Mouse (Mus musculus) midbrain, embryonic 16.5 days (tissue): ENCODE measurements around the gene Myo1b. TPM values are rescaled to one million over a fixed set of nuclear protein-coding genes. Genes with fewer than 3 reads are reported as not detected.

Source experiments
- ATAC-seq: fragments of 200-750 bp; cut with Nextera tagmentation; 2 replicates; pipeline ENCODE4 v1.8.0; 2017; ENCODE audit warnings: moderate TSS enrichment
- H3K27ac ChIP-seq: fragments of 300-500 bp; sonication (generic); 2 replicates; pipeline ENCODE4 v1.5.1; 2014; ENCODE audit warnings: mild to moderate bottlenecking, low read length, mixed read lengths
- H3K27me3 ChIP-seq: fragments of 300-500 bp; sonication (generic); 2 replicates; pipeline ENCODE4 v1.6.1; 2014; ENCODE audit warnings: low read depth, low read length, mixed read lengths; ENCODE audit not compliant: control insufficient read depth, insufficient read depth
- H3K36me3 ChIP-seq: fragments of 300-500 bp; sonication (generic); 2 replicates; pipeline ENCODE4 v1.6.1; 2014; ENCODE audit warnings: mild to moderate bottlenecking, low read length, moderate library complexity, mixed read lengths; ENCODE audit not compliant: control insufficient read depth, insufficient read depth
- H3K4me1 ChIP-seq: fragments of 300-500 bp; sonication (generic); 2 replicates; pipeline ENCODE4 v1.6.1; 2014; ENCODE audit warnings: mild to moderate bottlenecking, low read length, mixed read lengths; ENCODE audit not compliant: control insufficient read depth, insufficient read depth
- H3K4me2 ChIP-seq: fragments of 300-500 bp; sonication (generic); 2 replicates; pipeline ENCODE4 v1.6.1; 2014; ENCODE audit warnings: mild to moderate bottlenecking, low read length, mixed read lengths
- H3K4me3 ChIP-seq: fragments of 300-500 bp; sonication (generic); 2 replicates; pipeline ENCODE4 v1.5.1; 2014; ENCODE audit warnings: low read depth, mild to moderate bottlenecking, low read length, moderate library complexity, mixed read lengths
- H3K9ac ChIP-seq: fragments of 300-500 bp; sonication (generic); 2 replicates; pipeline ENCODE4 v1.6.1; 2014; ENCODE audit warnings: low read depth, low read length, mixed read lengths
- H3K9me3 ChIP-seq: fragments of 300-500 bp; sonication (generic); replicated peaks from 2 replicates; pipeline ENCODE4 v1.6.1; 2014; ENCODE audit warnings: mild to moderate bottlenecking, low read length, mixed read lengths; ENCODE audit not compliant: control insufficient read depth, poor library complexity, severe bottlenecking
- WGBS: fragments of 180-500 bp; shearing (Covaris S2); extraction: QIAGEN DNeasy Blood & Tissue Kit; methylation state at CpG from one replicate; pipeline ENCODE4 v1.1.7; 2014; 5-methylcytosine and 5-hydroxymethylcytosine counted together
- polyA plus RNA-seq: library from polyadenylated mRNA; unstranded; fragments of >200 nt; fragmentation: Nextera tagmentation; extraction: Ambion mirVana; gene quantifications from 2 replicates; pipeline ENCODE4 v1.2.1, GENCODE M21; 2015

Gene Myo1b
- polyA plus RNA-seq, 1 experiment from 2014 or later: 57.6 TPM

DNA sequence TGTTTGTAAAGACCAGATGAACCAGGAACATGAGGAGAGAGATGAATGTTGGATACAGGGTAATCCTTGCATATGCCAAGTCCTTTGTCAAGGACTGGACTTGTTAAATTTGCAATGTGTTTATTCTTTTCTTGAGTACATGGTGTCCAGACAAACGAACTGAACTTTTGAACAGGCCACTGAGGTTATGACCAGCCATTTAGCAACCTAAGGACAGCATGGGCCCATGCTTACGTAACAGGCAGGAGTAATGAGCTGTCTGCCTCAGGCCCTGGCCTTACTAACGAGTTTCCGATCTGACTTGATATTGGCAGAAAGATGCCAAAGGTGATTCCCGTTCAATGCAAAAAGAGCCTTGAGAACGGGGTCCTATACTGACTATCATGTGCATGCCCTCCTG is 156.2 kb downstream of the Myo1b start:
- 81% methylated on average over 6 of the region's 6 CpGs for WGBS
- Histone ChIP-seq H3K9ac (no peak overlapping the region), H3K4me3 (no peak overlapping the region), H3K4me2 (no peak overlapping the region), H3K27ac (no peak overlapping the region), H3K9me3 (no peaks in the 10 kb centered on the region), H3K36me3 (peaks cover 13% of the 10 kb centered on the region), H3K4me1 (no peaks in the 10 kb centered on the region), H3K27me3 (no peaks in the 10 kb centered on the region)
- no peak for ATAC-seq

DNA sequence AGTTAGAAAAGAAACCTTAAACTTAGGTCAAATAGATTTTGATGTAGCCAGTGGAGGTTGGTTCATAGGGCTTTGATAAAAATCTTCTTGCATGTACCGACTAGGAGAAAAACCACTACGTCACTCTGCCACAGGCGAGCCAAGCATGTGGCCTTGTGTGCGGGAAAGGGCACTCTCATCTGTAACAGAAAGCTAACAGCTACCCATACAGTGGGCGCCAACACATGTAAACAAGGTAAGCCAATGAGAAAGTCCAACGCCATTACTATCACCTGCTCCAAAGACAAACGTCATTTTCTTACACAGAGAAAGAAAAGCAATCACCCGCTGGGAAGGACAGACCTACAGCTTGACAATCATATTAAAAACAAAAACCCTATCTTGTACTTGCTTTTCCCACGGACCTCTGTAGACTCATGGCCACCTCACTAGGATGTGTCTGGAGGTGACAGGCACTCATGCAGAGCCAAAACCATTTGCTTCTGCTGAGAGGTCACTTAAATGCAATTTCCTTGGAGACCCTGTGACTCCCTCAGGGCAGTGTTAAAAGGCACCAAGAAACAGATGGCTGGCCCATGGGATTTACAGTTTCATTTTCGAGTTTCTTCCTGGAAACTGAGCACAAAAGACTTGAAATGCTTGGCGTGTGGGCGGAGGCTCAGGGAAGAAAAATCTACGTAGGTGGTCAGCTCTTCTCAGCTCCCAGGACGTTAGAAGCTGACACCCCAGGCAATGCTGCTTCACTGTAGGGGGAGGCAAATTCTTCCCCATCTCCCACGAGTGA is 157.4 kb downstream of the Myo1b start:
- WGBS: 70% methylated on average over 15 of the region's 15 CpGs
- H3K36me3 ChIP-seq: peaks cover 17% of the 10 kb centered on the region

DNA sequence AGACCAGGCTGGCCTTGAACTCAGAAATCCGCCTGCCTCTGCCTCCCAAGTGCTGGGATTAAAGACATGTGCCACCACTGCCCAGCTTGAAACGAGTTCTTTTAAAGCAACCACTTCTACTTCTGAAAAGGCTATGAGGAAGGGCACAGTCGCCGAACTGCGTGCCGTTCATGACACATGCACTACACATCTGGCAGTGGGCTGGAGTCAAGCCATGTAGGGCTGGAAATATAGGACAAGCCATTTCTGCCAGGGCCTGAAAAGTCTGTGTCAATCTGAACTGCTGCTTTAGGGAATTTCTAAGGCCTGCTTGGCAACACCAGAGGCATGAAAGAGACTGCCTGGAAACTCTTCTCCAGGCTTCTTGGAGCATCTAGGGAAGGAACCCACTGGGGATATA is 162.2 kb downstream of the Myo1b start:
- 96% methylated on average over 6 of the region's 6 CpGs for WGBS
- ATAC-seq: no peak
- peaks cover 13% of the 10 kb centered on the region for H3K36me3 ChIP-seq

More for the DNA sequence above, 157.4 kb downstream of the Myo1b start:
- Histone ChIP-seq H3K9me3 (no peaks in the 10 kb centered on the region), H3K27ac (no peak overlapping the region), H3K4me2 (no peak overlapping the region), H3K4me3 (no peak overlapping the region), H3K27me3 (no peaks in the 10 kb centered on the region), H3K4me1 (no peaks in the 10 kb centered on the region), H3K9ac (no peak overlapping the region)
- no peak for ATAC-seq

DNA sequence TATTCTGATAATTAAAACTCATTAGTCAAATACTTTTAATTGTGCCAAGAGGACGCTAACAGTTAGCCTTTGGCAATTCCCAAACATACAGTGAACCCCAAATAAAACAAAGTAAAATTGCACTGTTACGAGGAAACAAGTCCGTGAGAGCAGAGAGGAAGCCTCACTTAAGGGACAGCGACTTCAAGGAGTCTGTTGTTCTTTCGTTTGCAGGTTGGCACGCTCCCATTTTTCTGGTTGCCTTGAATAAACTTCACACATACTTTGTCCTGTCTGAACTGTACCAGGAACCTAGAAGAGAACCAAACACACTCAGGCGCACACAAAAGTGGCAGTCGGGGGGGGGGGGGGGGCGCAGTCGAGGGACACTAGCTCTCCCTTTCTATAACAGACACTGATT is 164.9 kb downstream of the Myo1b start:
- Histone ChIP-seq H3K4me1 (no peaks in the 10 kb centered on the region; the same call in 1 of the 2 replicates), H3K4me3 (no peak overlapping the region), H3K9ac (no peak overlapping the region), H3K27ac (no peak overlapping the region), H3K27me3 (no peaks in the 10 kb centered on the region), H3K4me2 (no peak overlapping the region), H3K36me3 (peaks cover 13% of the 10 kb centered on the region), H3K9me3 (no peaks in the 10 kb centered on the region)
- ATAC-seq: no peak
- 79% methylated on average over 10 of the region's 10 CpGs for WGBS

More for the DNA sequence above, 162.2 kb downstream of the Myo1b start:
- H3K27ac ChIP-seq: no peak overlapping the region
- H3K9ac ChIP-seq: no peak overlapping the region
- H3K27me3 ChIP-seq: no peaks in the 10 kb centered on the region
- H3K4me2 ChIP-seq: no peak overlapping the region
- no peak overlapping the region for H3K4me3 ChIP-seq
- no peaks in the 10 kb centered on the region for H3K9me3 ChIP-seq
- no peaks in the 10 kb centered on the region for H3K4me1 ChIP-seq

DNA sequence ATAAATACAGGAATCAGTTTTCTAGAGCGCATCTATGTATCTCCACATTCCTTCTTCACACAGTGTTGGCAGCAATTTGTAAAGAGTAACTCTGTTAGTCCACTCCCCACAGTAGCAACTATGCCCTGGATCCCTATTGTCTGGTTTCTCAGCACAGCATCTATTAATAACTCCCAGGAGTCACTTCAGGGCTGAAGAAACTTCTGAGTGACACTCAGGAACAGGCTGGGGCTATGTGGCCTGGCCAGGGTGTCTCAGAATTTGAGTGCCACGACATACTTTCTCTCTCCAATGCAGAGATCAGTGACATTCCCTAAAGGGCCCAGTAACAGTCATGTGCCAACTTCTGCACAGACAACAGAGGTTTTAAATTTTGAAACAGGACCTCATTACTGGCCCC is 167.6 kb downstream of the Myo1b start:
- no peak overlapping the region for H3K27ac ChIP-seq
- 81% methylated on average over 2 of the region's 2 CpGs for WGBS
- no peak for ATAC-seq

DNA sequence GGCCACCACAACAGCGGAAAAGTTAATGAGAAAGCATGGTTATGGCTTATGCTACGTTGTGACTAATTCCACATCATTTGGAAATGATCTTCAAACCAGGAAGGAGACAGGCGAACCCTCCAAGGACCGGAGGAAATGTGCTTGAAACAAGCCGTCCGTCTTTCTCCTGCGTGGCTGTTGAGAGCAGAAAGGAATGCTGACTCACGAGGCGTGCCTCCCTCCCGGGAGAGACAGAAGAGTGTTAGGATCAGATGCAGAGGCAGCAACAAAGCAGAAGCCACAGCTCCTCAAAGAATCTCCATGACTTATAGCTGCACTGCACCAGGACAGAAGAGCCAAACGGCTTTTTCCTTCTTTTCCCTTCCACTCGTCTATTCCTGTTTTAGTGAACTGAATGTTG is 168.4 kb downstream of the Myo1b start:
- no peak overlapping the region for H3K4me3 ChIP-seq
- no peaks in the 10 kb centered on the region for H3K9me3 ChIP-seq
- H3K27ac ChIP-seq: no peak overlapping the region
- WGBS: 26% methylated on average over 12 of the region's 12 CpGs
- no peaks in the 10 kb centered on the region for H3K27me3 ChIP-seq
- H3K36me3 ChIP-seq: no peaks in the 10 kb centered on the region
- ATAC-seq: peak; percentile 52; the same call in 1 of the 2 replicates
- H3K9ac ChIP-seq: no peak overlapping the region
- H3K4me2 ChIP-seq: no peak overlapping the region
- H3K4me1 ChIP-seq: no peaks in the 10 kb centered on the region; the same call in 1 of the 2 replicates

More for the DNA sequence above, 167.6 kb downstream of the Myo1b start:
- H3K36me3 ChIP-seq: 0 out of 2 replicates have a peak, but pooled peaks cover 2% of the 10 kb centered on the region
- H3K4me1 ChIP-seq: no peaks in the 10 kb centered on the region; the same call in 1 of the 2 replicates
- no peak overlapping the region for H3K4me3 ChIP-seq
- H3K27me3 ChIP-seq: no peaks in the 10 kb centered on the region
- H3K9ac ChIP-seq: no peak overlapping the region
- H3K9me3 ChIP-seq: no peaks in the 10 kb centered on the region
- no peak overlapping the region for H3K4me2 ChIP-seq

DNA sequence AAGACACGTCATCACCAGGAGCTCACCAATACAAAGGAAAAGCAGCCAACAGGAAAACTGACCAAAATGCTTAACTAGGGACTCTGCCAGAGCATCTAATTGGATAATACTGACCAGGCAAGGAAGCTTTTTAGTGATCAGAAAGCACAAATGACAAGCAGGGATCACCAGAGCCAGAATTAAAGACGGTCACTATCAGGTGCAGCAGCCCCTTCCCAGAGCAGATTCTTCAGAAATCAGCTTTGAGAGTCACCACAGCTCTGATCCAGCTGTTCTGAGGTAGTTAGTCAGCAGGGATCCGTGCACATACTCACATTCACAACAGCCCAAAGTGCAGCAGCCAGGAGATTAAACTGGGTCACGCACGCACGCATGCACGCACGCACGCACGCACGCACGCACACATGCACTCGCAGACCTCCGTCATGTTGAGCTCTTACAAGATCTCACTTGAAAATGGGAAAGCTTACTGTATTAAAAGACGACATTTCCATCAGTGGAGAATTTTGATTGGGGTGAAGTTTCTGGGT is 169.1 kb downstream of the Myo1b start:
- Histone ChIP-seq H3K27ac (no peak overlapping the region), H3K9me3 (no peaks in the 10 kb centered on the region), H3K9ac (no peak overlapping the region), H3K27me3 (no peaks in the 10 kb centered on the region), H3K4me1 (no peaks in the 10 kb centered on the region; the same call in 1 of the 2 replicates), H3K4me3 (no peak overlapping the region), H3K36me3 (no peaks in the 10 kb centered on the region), H3K4me2 (no peak overlapping the region)
- 76% methylated on average over 15 of the region's 15 CpGs for WGBS
- ATAC-seq: no peak

DNA sequence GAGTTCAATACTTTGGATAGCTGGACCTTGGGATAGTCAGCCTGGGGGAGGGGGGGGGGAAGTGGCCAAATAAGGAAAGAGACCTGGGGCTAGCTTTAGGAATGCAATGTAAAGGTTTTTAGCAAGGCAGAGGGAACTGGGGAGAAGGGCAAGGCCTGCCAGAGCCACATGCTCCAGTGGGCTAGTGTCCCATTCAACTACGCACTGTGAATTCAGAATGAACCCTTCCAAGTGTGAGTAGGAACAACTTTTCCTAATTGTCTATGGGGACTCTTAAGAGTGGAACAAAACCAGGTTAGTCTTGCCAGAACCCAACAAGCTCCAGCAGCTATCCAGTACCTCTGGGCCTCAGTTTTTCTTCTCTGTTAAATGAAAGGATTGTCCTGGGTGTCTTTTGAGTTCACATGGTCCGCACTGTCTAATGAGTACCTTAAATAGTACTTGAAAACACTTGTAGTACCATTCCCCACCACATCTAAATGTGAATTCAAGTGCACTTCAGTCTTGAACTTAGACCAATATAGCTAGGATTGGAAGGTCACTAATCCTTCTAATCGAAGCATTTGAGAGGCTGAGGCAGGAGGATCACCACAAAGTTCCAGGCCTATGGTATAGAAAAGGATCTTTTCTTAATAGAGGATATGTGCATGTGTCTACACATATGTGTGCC is 172.0 kb downstream of the Myo1b start:
- Histone ChIP-seq H3K27ac (no peak overlapping the region), H3K4me2 (no peak overlapping the region), H3K27me3 (no peaks in the 10 kb centered on the region), H3K4me3 (no peak overlapping the region), H3K9me3 (no peaks in the 10 kb centered on the region), H3K9ac (no peak overlapping the region), H3K4me1 (no peaks in the 10 kb centered on the region; the same call in 1 of the 2 replicates), H3K36me3 (no peaks in the 10 kb centered on the region)
- 94% methylated on average over 3 of the region's 3 CpGs for WGBS
- ATAC-seq: no peak

DNA sequence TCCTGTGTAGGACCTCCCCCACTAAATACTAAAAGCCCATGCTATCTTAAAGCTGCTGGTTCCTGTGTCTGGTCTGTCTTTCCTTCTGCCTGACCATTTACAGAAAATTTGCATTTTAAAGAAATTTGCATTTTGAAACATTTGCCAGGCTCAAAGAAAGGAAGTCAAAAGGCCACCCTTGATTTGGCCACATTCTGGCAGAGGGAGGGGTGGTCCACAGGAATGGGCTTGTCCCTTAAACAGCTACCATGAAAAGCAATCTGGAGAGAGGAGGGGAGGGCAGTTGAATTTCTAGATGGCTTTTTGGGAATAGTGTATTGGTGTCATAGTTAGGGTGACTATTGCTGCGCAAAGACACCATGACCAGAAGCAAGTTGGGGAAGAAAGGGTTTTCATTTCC is 173.3 kb downstream of the Myo1b start:
- H3K4me3 ChIP-seq: no peak overlapping the region
- H3K4me2 ChIP-seq: no peak overlapping the region
- ATAC-seq: no peak
- no peaks in the 10 kb centered on the region for H3K36me3 ChIP-seq
- WGBS: 100% methylated on average over 1 of the region's 1 CpGs
- no peak overlapping the region for H3K9ac ChIP-seq
- H3K27ac ChIP-seq: no peak overlapping the region
- no peaks in the 10 kb centered on the region for H3K9me3 ChIP-seq
- no peaks in the 10 kb centered on the region for H3K27me3 ChIP-seq
- no peaks in the 10 kb centered on the region; the same call in 1 of the 2 replicates for H3K4me1 ChIP-seq
